Mouse (Mus musculus): ENCODE data around the gene Gm45808. TPM values are rescaled to one million over a fixed set of nuclear protein-coding genes. Genes with fewer than 3 reads are reported as not detected.
"Not testable (repeated sequence)": the region's sequence is repeated elsewhere in the genome, so short reads cannot be mapped to it uniquely, and the experiment has no call there.

Gm45808 gene
- total RNA-seq, 4 experiments from 2014 or later: 2.0 TPM; not detected in 3

GRCm38 (mm10) chr7:45470869-45471268 is 15.7 kb downstream of the Gm45808 start:
- DNase-seq (ENCODE audit: low spot score in 2 of 2): peak in 1 of 2 experiments; percentile 79

- DNase-seq (ENCODE audit: low spot score in 2 of 2): no peak
Measured at GRCm38 (mm10) chr7:45467090-45467670, 19.4 kb downstream of the Gm45808 start.

- peak; percentile 95 to 96 for DNase-seq (ENCODE audit: low spot score in 2 of 2)
Measured at GRCm38 (mm10) chr7:45466283-45467089, 20.1 kb downstream of the Gm45808 start, which contains the start of gene Bax. Bax (minus strand) TSS chr7:45466898.

- no peak for DNase-seq (ENCODE audit: low spot score in 2 of 2)
Measured at GRCm38 (mm10) chr7:45465549-45465948, 21.1 kb downstream of the Gm45808 start.

- no peak for DNase-seq (ENCODE audit: low spot score in 2 of 2)
Measured at GRCm38 (mm10) chr7:45465112-45465511, 21.5 kb downstream of the Gm45808 start.

GRCm38 (mm10) chr7:45463987-45464778 is 22.4 kb downstream of the Gm45808 start:
- no peak for DNase-seq (ENCODE audit: low spot score in 2 of 2)

- DNase-seq (ENCODE audit: low spot score in 2 of 2): not testable (repeated sequence)
Measured at GRCm38 (mm10) chr7:45462868-45463267, 23.7 kb downstream of the Gm45808 start.

- no peak for DNase-seq (ENCODE audit: low spot score in 2 of 2)
Measured at GRCm38 (mm10) chr7:45462325-45462724, 24.3 kb downstream of the Gm45808 start.

GRCm38 (mm10) chr7:45461781-45462180 is 24.8 kb downstream of the Gm45808 start:
- no peak for DNase-seq (ENCODE audit: low spot score in 2 of 2)

- no peak for DNase-seq (ENCODE audit: low spot score in 2 of 2)
Measured at GRCm38 (mm10) chr7:45461326-45461725, 25.3 kb downstream of the Gm45808 start.

GRCm38 (mm10) chr7:45460860-45461314 is 25.7 kb downstream of the Gm45808 start:
- no peak for DNase-seq (ENCODE audit: low spot score in 2 of 2)

GRCm38 (mm10) chr7:45460377-45460776 is 26.2 kb downstream of the Gm45808 start:
- no peak for DNase-seq (ENCODE audit: low spot score in 2 of 2)

GRCm38 (mm10) chr7:45459564-45460140 is 27.0 kb downstream of the Gm45808 start, which contains the start of gene Ftl1:
Ftl1 (minus strand) TSS chr7:45459884.
- DNase-seq (ENCODE audit: low spot score in 2 of 2): peak; percentile 97 to 98

- DNase-seq (ENCODE audit: low spot score in 2 of 2): peak; percentile 68 to 71
Measured at GRCm38 (mm10) chr7:45458748-45459563, 27.7 kb downstream of the Gm45808 start.

- no peak for DNase-seq (ENCODE audit: low spot score in 2 of 2)
Measured at GRCm38 (mm10) chr7:45457204-45458060, 29.2 kb downstream of the Gm45808 start.

GRCm38 (mm10) chr7:45456721-45457203 is 29.8 kb downstream of the Gm45808 start:
- DNase-seq (ENCODE audit: low spot score in 2 of 2): no peak

GRCm38 (mm10) chr7:45455932-45456696 is 30.5 kb downstream of the Gm45808 start:
- DNase-seq (ENCODE audit: low spot score in 2 of 2): no peak

GRCm38 (mm10) chr7:45454971-45455370 is 31.6 kb downstream of the Gm45808 start:
- no peak for DNase-seq (ENCODE audit: low spot score in 2 of 2)
